Mouse (Mus musculus): Measurements from ENCODE around the gene Pate4. TPM values are rescaled to one million over a fixed set of nuclear protein-coding genes. Genes with fewer than 3 reads are reported as not detected.
"Not testable (repeated sequence)": the region's sequence is repeated elsewhere in the genome, so short reads cannot be mapped to it uniquely, and the experiment has no call there.

The Pate4 gene
- not detected for total RNA-seq (2021)
- long read RNA-seq, experiment 1, result 0 reads
- long read RNA-seq, experiment 2, result 0 reads

DNA sequence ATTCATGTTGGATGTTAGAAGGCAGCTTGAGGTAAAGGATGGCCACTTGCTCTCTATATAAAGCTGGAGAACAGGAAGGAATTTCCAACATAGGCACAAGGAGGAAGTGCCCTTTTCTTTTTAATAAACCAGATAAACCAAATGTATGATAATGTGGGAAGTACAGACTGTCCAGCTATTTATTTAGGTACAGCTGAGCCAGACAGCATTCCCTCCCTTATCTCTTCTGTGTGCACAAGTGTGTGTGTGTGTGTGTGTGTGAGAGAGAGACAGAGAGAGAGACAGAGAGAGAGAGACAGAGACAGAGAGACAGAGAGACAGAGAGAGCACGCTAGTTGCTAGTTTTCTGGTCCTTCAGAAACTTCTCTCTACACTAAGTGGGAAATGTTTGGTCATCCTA is at the start of gene Pate4:
Gene Pate4 (minus strand): TSS at position 101 of the 400 bp plus-strand sequence.
- TF ChIP-seq CTCF (IDR thresholded peaks at IDR 0.05), result no peak
- no peak for DNase-seq
- H3K4me3 ChIP-seq, result no peak within 1 kb of the TSS
- intact Hi-C loops (cut with DNase I), result no loop called here
- H3K27ac ChIP-seq, result no peak within 1 kb of the TSS

DNA sequence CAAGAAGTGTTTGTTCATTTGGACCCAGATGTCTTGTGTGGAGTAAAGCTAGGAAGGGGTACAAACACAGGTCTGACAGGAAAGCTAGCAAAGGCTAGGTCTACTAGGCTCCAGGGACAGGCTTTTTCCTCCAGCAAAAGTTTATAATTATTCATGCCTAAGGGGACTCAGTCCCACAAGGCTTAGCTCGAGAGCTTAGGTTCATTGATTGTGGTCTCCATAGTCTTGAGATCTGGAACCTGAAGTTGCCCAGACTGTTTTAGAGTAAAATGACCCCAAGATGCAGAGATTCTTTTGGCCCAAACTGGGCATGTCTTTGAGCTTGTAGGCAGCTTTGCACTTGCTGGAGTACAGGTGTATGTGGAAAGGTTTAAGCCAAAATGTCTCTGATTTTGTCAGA is 36.4 kb upstream of the Pate4 start, which contains the start of gene Pate3:
Gene Pate3 (minus strand): TSS at position 101 of the 400 bp plus-strand sequence.
- intact Hi-C loops (cut with DNase I), result no loop called here
- TF ChIP-seq CTCF (IDR thresholded peaks at IDR 0.05), result no peak
- no peak for DNase-seq
- Histone ChIP-seq H3K4me3 (no peak within 1 kb of the TSS), H3K27ac (no peak within 1 kb of the TSS)

DNA sequence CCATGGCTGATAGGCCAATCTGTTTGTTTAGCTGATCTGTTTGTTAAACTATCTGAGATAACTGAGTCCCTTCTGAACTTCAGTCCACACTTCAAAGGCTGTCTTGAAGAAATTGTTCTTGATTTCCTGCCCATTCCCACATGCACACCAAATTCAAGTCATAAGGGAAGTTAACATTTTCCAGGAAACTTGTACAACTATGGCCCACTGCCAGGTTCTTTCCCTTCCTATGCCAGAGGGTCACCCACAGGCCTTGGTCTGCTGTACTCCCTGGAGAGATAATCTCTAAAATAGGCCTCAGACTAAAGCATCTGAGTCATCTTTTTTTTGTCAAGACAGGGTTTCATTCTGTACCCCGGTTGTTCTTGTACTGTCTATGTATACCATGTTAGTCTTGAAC is 21.2 kb upstream of the Pate4 start:
- H3K27ac ChIP-seq, result no peak overlapping the region
- no peak for DNase-seq
- intact Hi-C loops (cut with DNase I), result no loop called here
- no peak overlapping the region for H3K4me3 ChIP-seq
- TF ChIP-seq CTCF (IDR thresholded peaks at IDR 0.05), result no peak

DNA sequence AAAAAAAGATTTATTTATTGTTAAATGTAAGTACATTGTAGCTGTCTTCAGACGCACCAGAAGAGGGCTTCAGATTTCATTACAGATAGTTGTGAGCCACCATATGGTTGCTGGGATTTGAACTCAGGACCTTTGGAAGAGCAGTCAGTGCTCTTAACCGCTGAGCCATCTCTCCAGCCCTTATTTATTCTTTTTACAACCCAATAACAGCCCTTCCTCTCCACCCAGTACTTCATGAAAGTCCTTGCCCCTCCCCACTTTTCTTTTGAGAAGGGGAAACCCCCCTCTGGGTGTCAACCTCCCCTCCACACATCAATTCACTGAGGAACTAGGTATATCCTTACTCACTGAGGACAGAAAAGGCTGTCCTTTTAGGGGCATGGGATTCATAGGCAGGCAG is 5.0 kb upstream of the Pate4 start:
- intact Hi-C loops (cut with DNase I); H3K4me3 ChIP-seq: not testable (repeated sequence)

DNA sequence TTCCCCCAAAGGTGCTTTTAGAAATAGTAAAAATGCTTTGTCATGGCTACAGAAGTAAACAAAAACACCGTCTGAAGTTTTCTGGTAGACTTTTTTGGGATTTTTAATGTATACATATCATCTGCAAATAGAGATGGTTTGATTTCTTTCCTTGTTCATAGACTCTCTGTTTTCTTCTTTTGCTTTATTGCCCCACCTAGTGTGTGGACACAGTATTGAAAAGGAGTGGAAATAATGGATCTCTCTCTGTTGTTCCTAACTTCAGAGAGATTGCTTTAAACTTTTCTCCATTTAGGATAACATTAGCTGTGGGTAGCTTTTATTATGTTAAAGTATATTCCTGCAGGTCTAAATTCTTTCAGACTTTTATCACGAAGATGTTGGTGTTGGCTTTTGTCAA is 2.3 kb upstream of the Pate4 start:
- Histone ChIP-seq H3K4me3 (no peak overlapping the region), H3K27ac (no peak overlapping the region)
- DNase-seq, result no peak
- intact Hi-C loops (cut with DNase I), result no loop called here
- peak; percentile 23; the same call in 1 of the 2 replicates for TF ChIP-seq CTCF (IDR thresholded peaks at IDR 0.05)

More for the DNA sequence above, 5.0 kb upstream of the Pate4 start:
- not testable (repeated sequence) for H3K27ac ChIP-seq, DNase-seq

DNA sequence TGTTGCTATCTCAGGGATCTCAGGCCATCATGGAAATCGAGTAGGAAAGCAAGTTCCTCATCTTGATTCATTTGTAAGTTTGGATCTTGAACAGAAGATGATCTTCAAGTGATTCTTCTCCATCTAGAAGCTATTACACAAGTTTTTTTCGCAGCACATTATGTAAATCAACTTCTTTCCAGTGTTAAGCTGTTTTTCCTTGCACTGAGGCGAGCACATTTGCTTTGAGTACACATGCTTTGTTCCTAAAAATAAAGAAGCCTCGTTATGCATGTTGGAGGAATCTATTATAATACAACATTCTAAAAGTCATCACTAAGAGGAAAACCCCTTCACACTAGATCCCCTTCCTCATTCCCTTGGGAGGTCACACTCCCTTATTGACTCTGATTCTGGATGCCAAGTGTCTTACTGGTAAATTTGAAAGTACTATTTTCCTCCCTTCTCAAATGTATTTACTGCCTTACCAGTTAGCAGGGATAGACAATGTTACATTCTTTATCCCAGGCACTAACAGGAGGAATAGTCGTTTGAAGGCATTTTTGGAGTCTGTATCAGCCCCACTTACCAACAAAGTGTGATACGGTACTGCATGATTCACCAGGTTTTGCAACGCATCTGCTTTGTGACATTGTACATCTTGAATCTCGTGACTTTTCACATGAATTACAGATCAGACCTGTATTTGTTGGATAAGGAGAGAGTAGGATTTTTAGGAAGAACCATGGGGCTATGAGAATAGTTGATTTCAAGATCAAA is 3.9 kb downstream of the Pate4 start:
- no peak for TF ChIP-seq CTCF (IDR thresholded peaks at IDR 0.05)
- intact Hi-C loops (cut with DNase I), result no loop called here
- no peak for DNase-seq
- no peak overlapping the region for H3K4me3 ChIP-seq
- H3K27ac ChIP-seq, result no peak overlapping the region

DNA sequence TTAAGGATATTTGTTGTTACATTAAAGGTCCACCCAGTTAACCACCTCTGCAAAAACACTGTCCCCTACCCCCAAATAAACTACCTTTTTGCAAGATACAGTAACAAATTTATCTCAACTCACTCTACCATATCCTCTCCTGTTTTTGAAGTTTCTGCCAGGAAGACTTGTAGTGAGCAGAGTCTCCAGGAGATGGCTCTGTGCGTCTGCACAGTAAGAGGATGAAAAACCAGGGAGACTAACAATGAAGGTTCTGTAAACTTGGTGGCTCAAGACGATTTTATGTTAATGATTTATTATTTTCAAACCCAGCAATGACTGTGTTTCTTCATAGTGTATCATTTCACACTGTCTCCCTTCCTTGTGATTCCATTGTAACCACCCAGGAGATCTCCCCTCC is 18.8 kb downstream of the Pate4 start:
- intact Hi-C loops (cut with DNase I), result no loop called here
- Histone ChIP-seq H3K27ac (no peak overlapping the region), H3K4me3 (no peak overlapping the region)
- peak; percentile 47 for TF ChIP-seq CTCF (IDR thresholded peaks at IDR 0.05)
- DNase-seq, result no peak

DNA sequence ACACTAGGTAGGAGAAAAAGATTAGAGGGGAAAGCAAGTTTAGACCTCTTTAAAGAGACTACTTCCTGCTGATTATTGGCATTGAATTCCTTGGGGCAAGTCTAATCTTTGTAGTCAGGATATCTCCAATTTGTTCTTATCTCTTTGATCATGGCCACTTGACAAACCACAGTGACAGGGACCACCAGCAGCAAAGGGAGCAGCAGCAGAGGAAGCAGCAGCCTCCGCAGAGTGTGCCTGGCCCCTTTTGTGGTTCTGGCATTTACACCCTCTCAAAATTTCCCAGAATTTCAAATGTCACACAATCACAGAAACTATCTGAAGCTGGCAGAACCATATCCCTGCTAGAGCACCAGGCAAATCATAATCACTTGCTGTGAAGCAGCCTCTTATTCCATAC is 24.1 kb downstream of the Pate4 start:
- DNase-seq, result no peak
- TF ChIP-seq CTCF (IDR thresholded peaks at IDR 0.05), result no peak
- H3K27ac ChIP-seq, result no peak overlapping the region
- intact Hi-C loops (cut with DNase I), result no loop called here
- no peak overlapping the region for H3K4me3 ChIP-seq

DNA sequence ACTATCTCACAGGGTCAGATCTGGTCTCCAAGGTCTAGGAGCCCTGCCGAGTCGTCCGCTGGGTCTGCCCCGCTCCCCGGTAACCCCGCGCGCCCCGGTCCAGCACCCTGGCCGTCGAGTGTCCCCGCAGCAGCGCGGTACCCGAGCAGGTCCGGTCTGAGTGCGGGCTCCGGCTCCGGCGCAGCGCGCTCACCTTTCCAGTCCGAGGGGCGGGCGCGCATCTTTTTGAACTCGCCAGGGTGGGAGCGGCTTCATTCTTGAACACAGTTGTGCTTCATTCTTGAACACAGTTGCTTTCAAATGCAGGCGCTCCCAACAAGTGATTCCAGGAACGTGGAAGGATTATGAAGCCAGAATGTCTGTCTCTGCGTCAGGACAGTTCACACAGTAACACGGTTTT is 37.3 kb downstream of the Pate4 start:
- Histone ChIP-seq H3K27ac (no peak overlapping the region), H3K4me3 (no peak overlapping the region)
- intact Hi-C loops (cut with DNase I), result no loop called here
- DNase-seq, result no peak
- TF ChIP-seq CTCF (IDR thresholded peaks at IDR 0.05), result no peak

DNA sequence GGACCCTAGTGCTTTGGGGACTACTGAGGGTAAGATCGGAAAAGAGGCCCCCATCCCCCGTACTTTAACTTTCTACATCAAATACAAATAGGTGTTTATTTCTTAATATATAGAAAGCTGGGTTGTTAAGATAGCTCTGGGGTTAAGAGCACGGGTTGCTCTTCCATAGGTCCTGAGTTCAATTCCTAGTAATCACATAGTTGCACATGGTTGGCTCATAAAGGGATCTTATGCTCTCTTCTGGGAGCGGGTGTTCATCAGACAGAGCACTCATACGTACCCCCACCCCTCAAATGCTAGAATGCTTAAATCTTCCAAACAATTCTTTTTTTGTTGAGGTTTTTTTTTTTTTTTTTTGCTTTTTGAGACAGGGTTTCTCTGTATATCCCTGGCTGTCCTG is 41.1 kb downstream of the Pate4 start:
- Histone ChIP-seq H3K4me3 (peak overlapping the region; percentile 98), H3K27ac (peak overlapping the region; percentile 92)
- no peak for DNase-seq
- no peak for TF ChIP-seq CTCF (IDR thresholded peaks at IDR 0.05)
- intact Hi-C loops (cut with DNase I), result no loop called here

DNA sequence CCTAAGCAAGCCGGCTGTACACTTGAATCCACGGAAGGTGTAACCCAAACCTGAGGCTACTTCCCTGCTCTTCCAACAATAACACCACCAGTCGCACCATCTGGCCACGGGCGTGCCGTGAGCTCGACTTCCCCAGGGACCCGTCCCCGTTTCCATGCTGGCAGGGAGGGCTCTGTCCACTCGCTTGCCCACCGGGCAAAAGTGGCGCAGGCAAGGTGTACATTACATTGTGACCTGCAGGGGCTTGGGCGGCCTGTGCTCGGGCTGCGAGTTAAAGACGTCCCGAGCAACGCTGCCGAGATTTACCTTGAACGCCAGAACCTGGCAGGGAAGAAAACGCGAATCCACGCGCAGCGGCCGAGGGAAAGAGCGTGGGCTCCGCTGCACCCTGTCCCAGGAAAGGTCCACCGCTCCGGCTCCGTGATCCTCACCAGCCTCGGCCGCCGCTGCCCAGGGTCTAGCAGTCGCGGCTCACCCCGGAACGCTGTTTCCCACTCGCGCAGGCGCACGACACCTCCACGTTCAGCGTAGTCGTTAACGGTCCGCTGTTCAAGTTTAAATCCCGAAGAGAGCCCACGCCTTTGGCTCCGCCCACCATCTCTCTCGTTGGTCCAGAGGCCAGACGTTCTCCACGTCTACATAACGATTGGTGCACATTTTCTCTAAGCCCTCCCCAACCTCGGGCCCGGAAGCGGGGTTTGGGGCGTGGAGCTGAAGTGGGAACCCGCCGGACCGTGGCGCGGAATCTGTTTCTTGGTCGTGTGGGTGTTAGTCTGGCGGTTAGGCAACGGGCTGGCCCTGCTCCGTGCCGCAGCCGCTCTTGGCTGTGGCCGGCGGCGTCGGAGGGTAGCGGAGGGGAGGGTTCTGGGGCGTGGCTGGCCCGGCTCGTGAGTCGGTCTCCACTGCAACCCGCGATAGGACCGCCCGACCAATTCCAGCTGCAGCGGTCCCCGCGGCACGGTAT is 41.9 kb downstream of the Pate4 start, which contains the start of the genes Pate2 and Hyls1:
Gene Pate2 (plus strand): TSS at position 714 of the 964 bp plus-strand sequence.
Gene Hyls1 (minus strand): TSS at position 828 of the 964 bp plus-strand sequence.
- peak; percentile 27; the same call in 1 of the 2 replicates for TF ChIP-seq CTCF (IDR thresholded peaks at IDR 0.05)
- Histone ChIP-seq H3K27ac (peak within 1 kb of the TSS; percentile 92), H3K4me3 (peak within 1 kb of the TSS; percentile 98)
- intact Hi-C loops (cut with DNase I), result no loop called here
- peak; percentile 95 for DNase-seq

DNA sequence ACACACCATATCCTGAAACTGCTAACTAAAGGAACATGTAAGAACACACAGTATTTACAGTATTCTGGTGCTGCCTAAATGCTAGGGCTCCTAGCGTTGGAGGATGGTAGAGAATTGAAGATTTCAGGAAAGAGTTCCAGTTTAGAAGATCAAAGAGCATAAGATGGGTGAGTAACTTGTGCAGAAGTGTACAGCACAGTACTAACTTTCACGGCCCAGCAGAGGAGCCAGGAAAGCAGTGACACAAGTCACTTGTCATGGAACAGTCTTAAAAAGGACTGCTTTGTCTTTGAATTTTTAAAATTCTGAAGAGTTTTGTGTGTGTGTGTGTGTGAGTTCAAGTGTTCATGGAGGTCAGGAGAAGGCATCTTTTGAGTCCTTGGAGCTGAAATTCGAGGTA is 43.7 kb downstream of the Pate4 start:
- intact Hi-C loops (cut with DNase I), result no loop called here
- TF ChIP-seq CTCF (IDR thresholded peaks at IDR 0.05), result no peak

More for the DNA sequence above, 43.7 kb downstream of the Pate4 start:
- no peak for DNase-seq
- Histone ChIP-seq H3K27ac (no peak overlapping the region), H3K4me3 (no peak overlapping the region)
